Mouse (Mus musculus) thymus, postnatal 36 days (tissue): ENCODE results near the gene Gemin2.
"Not testable (repeated sequence)": the region's sequence is repeated elsewhere in the genome, so short reads cannot be mapped to it uniquely, and the experiment has no call there.

Source experiments
- DNase-seq, 2 experiments: peaks; one replicate each; pipeline ENCODE4 v3.0.0; 2022; ENCODE audit warnings: mixed read lengths in 2 of 2

Gemin2 gene

GRCm38 (mm10) chr12:59013234-59013633 is at the start of gene Gemin2:
Gene Gemin2 (plus strand): TSS chr12:59013393.
- DNase-seq = peak; percentile 89 to 93

- DNase-seq = peak in 1 of 2 experiments; percentile 7
These were observed 48.6 kb upstream of the Gemin2 start for GRCm38 (mm10) chr12:58964583-58964982.

- DNase-seq = peak in 1 of 2 experiments; percentile 3
These were observed 36.2 kb upstream of the Gemin2 start for GRCm38 (mm10) chr12:58976966-58977365.

GRCm38 (mm10) chr12:58981178-58981661 is 32.0 kb upstream of the Gemin2 start:
- DNase-seq = not testable (repeated sequence)

- DNase-seq = no peak
These were observed 27.4 kb upstream of the Gemin2 start for GRCm38 (mm10) chr12:58985766-58986165.

DNA sequence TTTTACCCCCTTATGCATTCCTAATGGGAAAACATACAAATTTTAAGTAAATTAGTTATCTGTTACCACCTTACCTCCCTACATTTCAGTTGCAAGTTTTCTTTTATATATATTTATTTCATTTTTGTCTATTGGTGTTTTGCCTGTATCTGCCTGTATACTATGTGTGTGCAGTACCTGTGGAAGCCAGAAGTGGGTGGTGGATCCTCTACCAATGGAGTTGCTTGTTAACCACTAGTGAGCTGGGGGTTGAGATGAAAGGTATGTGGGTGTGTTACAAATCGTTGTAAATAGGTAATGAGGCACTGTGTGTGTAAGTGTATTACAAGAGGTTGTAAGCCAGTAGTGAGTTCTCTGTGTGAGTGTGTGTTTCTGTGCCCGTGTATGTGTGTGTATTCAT is 2.7 kb upstream of the Gemin2 start:
- peak in 1 of 2 experiments; percentile 21 for DNase-seq

GRCm38 (mm10) chr12:59011275-59011843 is 1.8 kb upstream of the Gemin2 start:
- no peak for DNase-seq

DNA sequence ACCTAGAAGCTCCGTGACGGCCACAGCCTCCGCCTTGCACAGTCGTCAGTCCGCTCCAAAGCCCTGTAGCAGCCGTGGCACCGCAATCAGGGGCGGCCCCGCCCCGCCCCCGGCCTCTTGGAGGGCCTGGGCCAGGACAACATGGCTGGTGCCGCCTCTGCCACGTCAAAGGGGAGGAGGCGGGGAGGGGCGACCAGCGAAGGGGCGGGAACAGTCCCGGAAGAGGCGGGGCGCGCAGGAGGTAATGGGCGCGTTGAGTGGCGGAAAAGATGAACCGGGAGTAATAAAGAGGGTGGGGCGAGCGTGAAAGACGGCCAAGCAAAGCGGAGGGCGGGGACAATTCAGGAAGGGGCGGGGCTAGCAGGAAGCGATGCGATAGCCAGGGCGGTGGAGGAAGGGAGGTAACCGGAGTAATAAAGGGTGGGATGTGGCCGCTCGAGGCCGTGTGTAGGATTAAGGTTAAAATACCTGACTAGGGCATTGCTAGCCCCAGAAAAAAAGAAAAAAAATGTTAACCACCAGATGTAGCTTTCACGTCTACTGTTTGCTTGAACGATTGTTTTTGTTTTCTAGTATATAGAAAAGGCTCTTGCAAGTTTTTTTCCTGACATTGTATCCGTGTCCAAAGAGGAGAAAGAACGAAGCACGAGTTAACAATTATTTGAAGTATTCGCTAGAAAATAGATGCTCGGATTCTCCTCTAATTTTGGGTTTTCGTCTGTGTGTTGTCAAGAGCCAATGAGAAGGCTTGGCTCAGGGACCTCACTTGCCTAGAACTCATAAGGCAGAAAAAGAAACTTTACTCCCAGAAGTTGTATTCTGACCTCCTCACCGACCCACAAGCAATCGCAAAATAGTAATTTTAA is 1.1 kb upstream of the Gemin2 start, which contains the start of gene Sec23a:
TSS of gene Sec23a (minus strand) at position 174 of the 866 bp plus-strand sequence.
- peak; percentile 98 to 99 for DNase-seq

- peak in 1 of 2 experiments; percentile 8 for DNase-seq
These were observed 492 bp upstream of the Gemin2 start for GRCm38 (mm10) chr12:59012710-59013091.

DNA sequence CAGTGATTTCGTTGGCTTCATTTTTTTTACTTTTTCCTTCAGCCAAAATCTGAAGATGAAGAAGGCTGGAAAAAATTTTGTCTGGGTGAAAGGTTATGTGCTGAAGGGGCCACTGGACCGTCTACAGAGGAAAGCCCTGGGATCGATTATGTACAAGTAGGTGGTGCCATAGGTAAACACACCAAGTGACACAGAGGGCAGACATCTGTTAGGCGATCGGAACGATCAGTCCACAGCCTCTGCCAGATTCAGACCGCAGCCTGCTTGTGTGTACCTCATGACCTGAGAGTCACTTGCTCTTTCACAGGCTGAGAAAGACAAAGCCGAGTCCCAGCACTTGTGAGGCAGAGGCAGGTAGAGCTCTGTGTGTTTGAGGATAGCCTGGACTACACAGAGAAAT is 4.8 kb downstream of the Gemin2 start:
- no peak for DNase-seq

DNA sequence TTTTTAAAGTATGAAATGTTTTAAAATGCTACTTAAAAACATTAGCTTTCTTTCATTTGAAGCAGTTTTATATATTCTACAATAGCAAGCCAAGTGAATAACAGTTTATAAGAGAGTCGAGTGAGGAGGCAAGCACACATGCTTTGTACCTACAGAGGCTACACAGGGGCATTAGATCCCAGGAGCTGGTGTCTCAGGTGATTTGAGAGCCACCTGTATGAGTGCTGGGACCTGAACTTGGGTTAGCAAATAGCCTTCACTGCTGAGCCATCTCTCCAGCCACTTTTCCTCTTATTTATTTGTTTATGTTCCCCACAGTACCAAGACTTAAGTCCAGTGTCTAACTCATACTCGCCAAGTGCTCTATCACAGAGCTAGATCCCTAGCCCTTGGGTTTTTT is 6.7 kb downstream of the Gemin2 start:
- DNase-seq = no peak

DNA sequence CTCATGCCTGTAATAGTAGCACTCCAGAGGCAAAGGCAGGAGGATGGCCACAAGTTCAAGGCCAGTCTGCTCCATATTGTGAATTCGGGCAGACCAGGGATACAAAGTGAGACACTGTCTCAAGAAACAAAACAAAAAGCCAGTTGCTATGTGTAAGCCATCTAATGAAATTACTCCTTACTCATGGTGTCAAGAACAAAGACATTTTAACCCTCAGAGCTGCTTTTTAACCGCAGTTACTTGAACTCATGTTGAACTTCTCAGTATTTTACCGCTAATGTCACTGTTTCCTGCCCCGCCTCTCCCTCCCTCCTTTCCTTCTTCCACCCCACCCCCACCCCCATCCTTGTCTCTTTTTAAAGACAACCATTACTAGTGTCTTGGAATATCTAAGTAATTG is 8.1 kb downstream of the Gemin2 start:
- no peak for DNase-seq

GRCm38 (mm10) chr12:59032101-59032500 is 18.9 kb downstream of the Gemin2 start:
- DNase-seq = peak; percentile 27 to 28

GRCm38 (mm10) chr12:59039162-59039970 is 26.2 kb downstream of the Gemin2 start:
- DNase-seq = no peak

DNA sequence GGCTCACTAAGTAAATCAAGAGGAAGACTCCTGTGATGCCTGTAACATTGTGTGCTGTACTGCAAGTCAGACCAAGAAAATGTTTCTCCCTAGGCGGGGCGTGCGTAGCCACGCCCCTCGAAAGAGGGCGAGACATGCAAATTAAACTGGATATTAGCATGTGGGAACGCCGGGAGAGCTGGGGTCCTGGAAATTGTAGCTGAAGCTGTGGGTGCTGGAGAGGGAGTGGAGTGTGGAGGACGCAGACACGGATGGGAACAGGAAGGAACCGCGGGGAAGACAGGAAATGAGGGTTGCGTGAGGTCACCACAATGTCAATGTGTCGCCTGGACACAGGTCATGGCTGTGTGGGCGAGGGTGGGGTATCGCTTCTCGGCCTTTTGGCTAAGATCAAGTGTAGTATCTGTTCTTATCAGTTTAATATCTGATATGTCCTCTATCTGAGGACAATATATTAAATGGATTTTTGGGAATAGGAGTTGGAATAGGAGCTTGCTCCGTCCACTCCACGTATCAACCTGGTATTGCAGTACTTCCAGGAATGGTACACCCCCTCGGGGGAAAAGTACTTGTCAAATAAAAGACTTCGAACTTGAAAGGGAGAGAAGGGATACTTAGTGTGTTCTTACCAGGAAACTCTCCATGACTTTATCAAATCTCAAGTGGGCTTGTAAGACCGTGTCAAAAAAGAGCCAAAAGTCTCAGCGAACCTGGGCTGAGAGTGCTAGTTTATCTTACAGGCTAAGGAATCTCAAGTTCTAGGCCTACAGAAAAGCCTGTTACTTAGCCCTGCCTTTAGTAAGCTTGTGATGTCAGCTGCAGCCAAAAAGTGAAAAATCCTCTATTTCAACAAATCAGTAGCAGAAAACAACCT is 27.0 kb downstream of the Gemin2 start:
- DNase-seq = peak in 1 of 2 experiments; percentile 14

GRCm38 (mm10) chr12:59040851-59041250 is 27.7 kb downstream of the Gemin2 start:
- no peak for DNase-seq

DNA sequence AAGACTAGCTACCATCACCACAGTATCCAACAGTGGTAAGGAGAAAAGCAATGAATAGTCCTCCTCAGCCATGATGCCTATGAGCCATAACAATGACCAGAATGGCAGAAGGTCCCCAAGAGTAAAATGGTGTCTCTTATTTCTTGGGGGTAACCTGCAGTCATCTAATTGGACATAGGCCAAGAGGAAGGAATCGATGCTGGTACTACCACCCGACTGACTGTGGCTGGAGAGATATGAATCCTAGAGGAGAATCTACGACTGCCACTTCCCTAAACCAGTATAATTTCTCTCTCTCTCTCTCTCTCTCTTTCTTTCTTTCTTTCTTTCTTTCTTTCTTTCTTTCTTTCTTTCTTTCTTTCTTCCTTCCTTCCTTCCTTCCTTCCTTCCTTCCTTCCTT is 39.3 kb downstream of the Gemin2 start:
- DNase-seq = no peak

DNA sequence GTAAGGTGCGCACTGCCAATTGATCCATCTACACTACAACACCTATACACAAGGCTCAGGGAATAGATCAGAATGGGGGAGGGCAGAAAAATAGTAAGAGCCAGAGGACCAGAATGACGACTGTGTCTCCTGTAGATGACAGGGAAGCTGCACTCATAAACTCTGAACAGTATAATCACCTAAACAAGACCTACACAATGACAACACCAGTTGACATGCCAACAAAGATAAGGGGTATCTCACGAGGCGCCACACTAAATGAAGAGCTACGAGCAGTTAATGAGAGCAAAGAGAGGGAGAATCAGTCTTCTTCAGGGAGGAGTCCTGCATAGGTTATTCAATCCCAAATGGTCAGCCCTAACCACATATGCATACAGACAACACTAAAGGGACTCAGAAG is 40.0 kb downstream of the Gemin2 start:
- no peak for DNase-seq

DNA sequence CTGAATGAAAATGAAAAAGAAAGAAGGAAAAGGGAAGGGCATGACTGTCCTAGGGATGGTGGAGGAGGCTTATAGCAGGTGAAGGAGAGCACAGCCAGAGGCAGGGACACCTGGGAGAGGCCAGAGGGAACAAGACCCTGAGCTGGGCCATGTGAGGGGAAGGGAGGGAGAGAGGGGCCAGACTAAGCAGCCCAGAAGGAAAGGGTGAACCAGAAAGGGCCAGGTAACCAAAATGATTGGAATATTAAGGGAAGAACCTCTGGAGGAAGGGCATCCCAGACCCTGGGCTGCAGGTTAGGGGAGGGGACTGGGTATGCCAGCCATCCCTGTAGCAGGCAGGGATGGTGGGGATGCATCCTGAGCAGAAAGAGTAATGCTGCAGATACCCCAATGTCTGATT is 40.8 kb downstream of the Gemin2 start:
- DNase-seq = no peak

GRCm38 (mm10) chr12:59055196-59055850 is 42.1 kb downstream of the Gemin2 start:
- no peak for DNase-seq

- no peak for DNase-seq
These were observed 43.0 kb downstream of the Gemin2 start for GRCm38 (mm10) chr12:59056222-59056621.

GRCm38 (mm10) chr12:59058242-59058641 is 45.0 kb downstream of the Gemin2 start:
- DNase-seq = not testable (repeated sequence)
